Mouse (Mus musculus) neural tube, embryonic 11.5 days (tissue): ENCODE data around the gene Cldn11. TPM values are rescaled to one million over a fixed set of nuclear protein-coding genes. Genes with fewer than 3 reads are reported as not detected.

Experiments
- ATAC-seq: fragments of 200-750 bp; cut with Nextera tagmentation; 2 replicates; pipeline ENCODE4 v1.8.0; 2017; ENCODE audit warnings: moderate number of reproducible peaks, mild to moderate bottlenecking, moderate TSS enrichment, moderate library complexity; ENCODE audit not compliant: insufficient read depth, low FRiP score, low TSS enrichment
- DNase-seq: peaks from one replicate; pipeline ENCODE4 v3.0.0-alpha.2; 2015; ENCODE audit warnings: low spot score
- H3K27ac ChIP-seq: fragments of 300-500 bp; sonication (generic); 2 replicates; pipeline ENCODE4 v1.5.1; 2014; ENCODE audit warnings: low read depth, mild to moderate bottlenecking, low read length
- H3K27me3 ChIP-seq: fragments of 300-500 bp; sonication (generic); 2 replicates; pipeline ENCODE4 v1.6.1; 2014; ENCODE audit warnings: mild to moderate bottlenecking, low read length, mixed read lengths; ENCODE audit not compliant: control insufficient read depth, insufficient read depth
- H3K36me3 ChIP-seq: fragments of 300-500 bp; sonication (generic); 2 replicates; pipeline ENCODE4 v1.6.1; 2014; ENCODE audit warnings: mild to moderate bottlenecking, low read length, moderate library complexity, mixed read lengths; ENCODE audit not compliant: control insufficient read depth, insufficient read depth
- H3K4me1 ChIP-seq: fragments of 300-500 bp; sonication (generic); 2 replicates; pipeline ENCODE4 v1.6.1; 2014; ENCODE audit warnings: low read length, mixed read lengths; ENCODE audit not compliant: control insufficient read depth, insufficient read depth
- H3K4me2 ChIP-seq: fragments of 300-500 bp; sonication (generic); 2 replicates; pipeline ENCODE4 v1.6.1; 2014; ENCODE audit warnings: low read depth, mild to moderate bottlenecking, moderate library complexity
- H3K4me3 ChIP-seq: fragments of 300-500 bp; sonication (generic); 2 replicates; pipeline ENCODE4 v1.5.1; 2014; ENCODE audit warnings: low read depth, low read length
- H3K9ac ChIP-seq: fragments of 300-500 bp; sonication (generic); 2 replicates; pipeline ENCODE4 v1.6.1; 2014; ENCODE audit warnings: mild to moderate bottlenecking, low read length
- H3K9me3 ChIP-seq: fragments of 300-500 bp; sonication (generic); 2 replicates; pipeline ENCODE4 v1.6.1; 2016; ENCODE audit warnings: low read length; ENCODE audit not compliant: control insufficient read depth
- WGBS: fragments of 180-500 bp; shearing (Covaris S2); extraction: QIAGEN DNeasy Blood & Tissue Kit; methylation state at CpG from one replicate; pipeline ENCODE4 v1.1.7; 2014; 5-methylcytosine and 5-hydroxymethylcytosine counted together
- polyA plus RNA-seq: library from polyadenylated mRNA; unstranded; fragments of >200 nt; fragmentation: Nextera tagmentation; extraction: Ambion mirVana; gene quantifications from 2 replicates; pipeline ENCODE4 v1.2.1, GENCODE M21; 2014

Cldn11 gene
- polyA plus RNA-seq, 1 experiment from 2014 or later, result 19.0 TPM

DNA sequence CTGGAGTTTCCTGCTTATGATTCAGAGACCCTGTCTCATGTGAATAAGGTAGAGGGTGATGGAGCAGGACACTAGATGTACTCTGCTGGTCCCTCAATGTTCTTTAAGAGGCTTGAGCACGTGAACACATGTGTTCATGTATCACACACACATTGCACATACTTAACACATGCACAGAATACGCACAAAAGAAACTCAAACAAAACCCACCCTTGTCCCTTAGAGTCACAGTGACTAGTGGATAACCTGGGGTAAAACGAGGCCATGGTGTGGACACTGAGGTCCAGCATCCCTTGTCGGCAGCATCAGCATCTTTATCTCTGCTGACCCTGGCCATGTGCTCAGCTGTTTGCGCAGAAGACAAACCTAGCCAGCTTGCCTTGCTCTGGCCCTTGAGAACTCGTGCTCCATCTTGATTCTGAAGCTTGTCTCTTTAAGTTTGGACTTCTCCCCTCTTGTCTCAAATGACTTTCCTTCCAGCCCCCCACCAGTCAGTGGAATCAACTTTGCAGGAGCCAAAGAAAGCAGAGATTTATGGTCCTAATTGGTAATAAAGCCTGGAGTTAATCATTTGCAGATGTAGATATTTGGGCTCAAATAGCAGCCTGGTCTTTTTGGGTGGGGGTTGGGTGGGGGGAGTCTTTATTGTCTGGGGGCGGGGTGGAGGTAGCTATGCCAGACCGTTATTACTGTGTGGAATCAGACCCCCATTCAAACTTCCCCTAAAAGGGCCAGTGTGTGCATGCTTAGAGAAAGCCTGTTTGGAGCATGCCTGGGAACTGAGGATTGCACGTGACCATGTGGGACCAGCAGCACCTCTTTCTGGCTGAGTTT lies 62.7 kb downstream of the Cldn11 start:
- DNase-seq (peak; percentile 33), ATAC-seq (no peak)
- Histone ChIP-seq H3K9ac (no peak overlapping the region), H3K4me3 (no peak overlapping the region), H3K4me2 (no peak overlapping the region), H3K4me1 (peaks cover 5% of the 10 kb centered on the region; the same call in 1 of the 2 replicates), H3K27ac (no peak overlapping the region), H3K27me3 (no peaks in the 10 kb centered on the region), H3K9me3 (no peaks in the 10 kb centered on the region), H3K36me3 (no peaks in the 10 kb centered on the region)
- WGBS, result 31% methylated on average over 9 of the region's 9 CpGs

DNA sequence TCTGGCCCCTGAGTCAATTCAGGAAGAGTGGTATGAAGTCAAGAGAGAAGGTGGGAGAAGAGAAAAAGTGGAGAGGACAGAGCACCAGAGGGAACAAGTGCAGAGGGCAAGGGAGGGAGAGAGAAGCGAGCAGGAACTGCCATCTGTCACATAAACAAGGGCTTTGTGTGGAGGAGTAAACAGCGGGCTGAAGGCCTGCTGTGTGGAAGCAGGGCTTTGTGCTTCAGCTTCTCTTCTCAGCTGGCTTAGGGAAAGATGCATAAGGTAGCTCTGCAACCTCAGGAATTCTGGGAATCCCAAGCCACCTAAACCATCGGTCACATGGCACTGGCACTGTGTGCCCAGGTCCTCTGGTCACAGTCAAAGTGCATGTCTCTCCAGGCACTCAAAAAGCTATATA lies 64.1 kb downstream of the Cldn11 start:
- no peak for ATAC-seq
- DNase-seq, result no peak
- no peaks in the 10 kb centered on the region for H3K9me3 ChIP-seq
- H3K27ac ChIP-seq, result no peak overlapping the region
- 27% methylated on average over 3 of the region's 3 CpGs for WGBS
- no peaks in the 10 kb centered on the region for H3K36me3 ChIP-seq
- H3K9ac ChIP-seq, result no peak overlapping the region
- no peaks in the 10 kb centered on the region for H3K27me3 ChIP-seq
- peaks cover 5% of the 10 kb centered on the region; the same call in 1 of the 2 replicates for H3K4me1 ChIP-seq
- H3K4me3 ChIP-seq, result no peak overlapping the region
- H3K4me2 ChIP-seq, result no peak overlapping the region

Other genes with a start within 250 kb of the Cldn11 start
- 5.2 and 5.6 TPM in 2 replicates for gene Phc3, start 180.5 kb upstream of the Cldn11 start, polyA plus RNA-seq
- gene Prkci, start 154.2 kb upstream of the Cldn11 start, polyA plus RNA-seq, result 44.7 and 47.8 TPM in 2 replicates
- gene Skil, start 54.9 kb upstream of the Cldn11 start, polyA plus RNA-seq, result 57.4 and 60.1 TPM in 2 replicates
- 1.2 and 1.5 TPM in 2 replicates for gene Slc7a14, start 160.5 kb downstream of the Cldn11 start, polyA plus RNA-seq